Mouse (Mus musculus) fibroblast of lung, adult 2 months (primary cell): ENCODE measurements at regions not wholly inside any gene's neighbourhood (a gene's known extent, or its start where the extent isn't known, plus 50 kb on each side); places are given as distances from the start of the nearest gene placed in this dataset.

Source experiments
- DNase-seq: peaks from one replicate; pipeline ENCODE4 v3.0.0-alpha.2; 2011; ENCODE audit warnings: low read depth

GRCm38 (mm10) chr13:4662336-4663101 lies 53.5 kb upstream of the Akr1e1 start:
- peak; percentile 55 for DNase-seq
